Mouse (Mus musculus): Measurements from ENCODE around the gene Cd69.

DNA sequence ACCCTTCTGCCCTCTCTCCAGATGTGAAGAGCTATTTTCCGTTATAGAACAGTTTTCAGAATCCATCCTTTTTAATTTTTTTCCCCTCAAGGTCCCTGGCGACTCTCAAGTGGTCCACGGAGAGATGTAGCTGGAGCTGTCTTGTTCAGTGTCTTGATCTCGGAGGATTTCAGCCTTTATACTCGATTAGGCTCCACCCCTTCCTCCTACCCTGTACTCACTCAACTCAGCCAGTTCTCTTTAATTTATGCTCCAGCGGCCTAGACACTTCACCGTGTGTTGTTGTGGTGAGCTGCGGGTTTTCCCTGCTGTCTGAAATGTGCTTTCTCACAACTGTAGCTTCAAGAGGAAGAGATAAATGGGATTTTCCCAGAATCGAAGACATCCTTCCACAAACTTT, at the start of gene Cd69:
- no peak for TF ChIP-seq CTCF (conservative IDR thresholded peaks at IDR 0.05; ENCODE audit: insufficient read depth, insufficient read length, low read depth, low read length)
- TF ChIP-seq POLR2A (IDR thresholded peaks at IDR 0.05; ENCODE audit: low read depth, low read length) = no peak
